Mouse (Mus musculus) forebrain, embryonic 13.5 days (tissue): Measurements from ENCODE around the gene Tbc1d8. TPM values are rescaled to one million over a fixed set of nuclear protein-coding genes. Genes with fewer than 3 reads are reported as not detected.

Source experiments
- ATAC-seq: fragments of 200-750 bp; cut with Nextera tagmentation; 2 replicates; pipeline ENCODE4 v1.8.0; 2017
- H3K27ac ChIP-seq: fragments of 300-500 bp; sonication (generic); 2 replicates; pipeline ENCODE4 v1.5.1; 2015; ENCODE audit warnings: inconsistent platforms, mild to moderate bottlenecking, moderate library complexity
- H3K27me3 ChIP-seq: fragments of 300-500 bp; sonication (generic); 2 replicates; pipeline ENCODE4 v1.6.1; 2015; ENCODE audit warnings: mild to moderate bottlenecking, inconsistent platforms
- H3K36me3 ChIP-seq: fragments of 300-500 bp; sonication (generic); 2 replicates; pipeline ENCODE4 v1.6.1; 2015; ENCODE audit warnings: mild to moderate bottlenecking, inconsistent platforms; ENCODE audit not compliant: poor library complexity, severe bottlenecking
- H3K4me1 ChIP-seq: fragments of 300-500 bp; sonication (generic); 2 replicates; pipeline ENCODE4 v1.6.1; 2015; ENCODE audit warnings: inconsistent platforms
- H3K4me2 ChIP-seq: fragments of 300-500 bp; sonication (generic); 2 replicates; pipeline ENCODE4 v1.6.1; 2015; ENCODE audit warnings: inconsistent platforms, mild to moderate bottlenecking, moderate library complexity
- H3K4me3 ChIP-seq: fragments of 300-500 bp; sonication (generic); 2 replicates; pipeline ENCODE4 v1.5.1; 2015; ENCODE audit warnings: mild to moderate bottlenecking, inconsistent platforms
- H3K9ac ChIP-seq: fragments of 300-500 bp; sonication (generic); 2 replicates; pipeline ENCODE4 v1.6.1; 2015; ENCODE audit warnings: mild to moderate bottlenecking, inconsistent platforms
- H3K9me3 ChIP-seq: fragments of 300-500 bp; sonication (generic); replicated peaks from 2 replicates; pipeline ENCODE4 v1.6.1; 2016; ENCODE audit warnings: inconsistent platforms
- WGBS: fragments of 180-500 bp; shearing (Covaris S2); methylation state at CpG from one replicate; pipeline ENCODE4 v1.1.7; 2015; 5-methylcytosine and 5-hydroxymethylcytosine counted together
- polyA plus RNA-seq: library from polyadenylated mRNA; unstranded; fragments of >200 nt; fragmentation: Nextera tagmentation; extraction: Ambion mirVana; gene quantifications from 2 replicates; pipeline ENCODE4 v1.2.1, GENCODE M21; 2015

The Tbc1d8 gene
- polyA plus RNA-seq, 1 experiment from 2014 or later = 6.9 TPM

- no peak overlapping the region for H3K4me2 ChIP-seq
- peaks cover 3% of the 10 kb centered on the region; the same call in 1 of the 2 replicates for H3K36me3 ChIP-seq
- no peak overlapping the region for H3K9ac ChIP-seq
- H3K4me1 ChIP-seq = 0 out of 2 replicates have a peak, but pooled peaks cover 2% of the 10 kb centered on the region
- H3K27ac ChIP-seq = no peak overlapping the region
- no peak for ATAC-seq
- WGBS = 86% methylated on average over 3 of the region's 3 CpGs
- no peaks in the 10 kb centered on the region for H3K9me3 ChIP-seq
- H3K4me3 ChIP-seq = no peak overlapping the region
- H3K27me3 ChIP-seq = no peaks in the 10 kb centered on the region
Observed at GRCm38 (mm10) chr1:39386456-39386855, 92.1 kb downstream of the Tbc1d8 start.

- Histone ChIP-seq H3K27ac (no peak overlapping the region), H3K36me3 (peaks cover 3% of the 10 kb centered on the region; the same call in 1 of the 2 replicates), H3K4me1 (no peaks in the 10 kb centered on the region), H3K9ac (no peak overlapping the region), H3K9me3 (no peaks in the 10 kb centered on the region), H3K4me3 (no peak overlapping the region), H3K4me2 (no peak overlapping the region), H3K27me3 (no peaks in the 10 kb centered on the region)
- 89% methylated on average over 9 of the region's 9 CpGs for WGBS
- no peak for ATAC-seq
Observed at GRCm38 (mm10) chr1:39384914-39385313, 93.6 kb downstream of the Tbc1d8 start.

GRCm38 (mm10) chr1:39381017-39381416 lies 97.5 kb downstream of the Tbc1d8 start:
- no peak overlapping the region for H3K4me3 ChIP-seq
- 94% methylated on average over 9 of the region's 9 CpGs for WGBS
- ATAC-seq = no peak
- no peaks in the 10 kb centered on the region for H3K4me1 ChIP-seq
- no peak overlapping the region for H3K9ac ChIP-seq
- H3K36me3 ChIP-seq = peaks cover 18% of the 10 kb centered on the region; the same call in 1 of the 2 replicates
- H3K9me3 ChIP-seq = no peaks in the 10 kb centered on the region
- no peaks in the 10 kb centered on the region for H3K27me3 ChIP-seq
- H3K27ac ChIP-seq = no peak overlapping the region
- no peak overlapping the region for H3K4me2 ChIP-seq

- ATAC-seq = no peak
- no peak overlapping the region for H3K27ac ChIP-seq
- no peaks in the 10 kb centered on the region for H3K9me3 ChIP-seq
- H3K36me3 ChIP-seq = peaks cover 22% of the 10 kb centered on the region
- H3K4me2 ChIP-seq = no peak overlapping the region
- WGBS = 79% methylated on average over 5 of the region's 5 CpGs
- H3K4me1 ChIP-seq = no peaks in the 10 kb centered on the region
- H3K27me3 ChIP-seq = no peaks in the 10 kb centered on the region
- no peak overlapping the region for H3K9ac ChIP-seq
- H3K4me3 ChIP-seq = no peak overlapping the region
Observed at GRCm38 (mm10) chr1:39379021-39379420, 99.5 kb downstream of the Tbc1d8 start.

GRCm38 (mm10) chr1:39378540-39378939 lies 100.0 kb downstream of the Tbc1d8 start:
- H3K9me3 ChIP-seq = no peaks in the 10 kb centered on the region
- H3K27me3 ChIP-seq = no peaks in the 10 kb centered on the region
- no peak overlapping the region for H3K9ac ChIP-seq
- no peak overlapping the region for H3K4me3 ChIP-seq
- H3K27ac ChIP-seq = no peak overlapping the region
- no peak for ATAC-seq
- H3K4me2 ChIP-seq = no peak overlapping the region
- peaks cover 26% of the 10 kb centered on the region for H3K36me3 ChIP-seq
- no peaks in the 10 kb centered on the region for H3K4me1 ChIP-seq
- WGBS = 55% methylated on average over 1 of the region's 1 CpGs

GRCm38 (mm10) chr1:39376726-39377240 lies 101.8 kb downstream of the Tbc1d8 start:
- H3K4me1 ChIP-seq = no peaks in the 10 kb centered on the region
- no peak overlapping the region for H3K27ac ChIP-seq
- no peak overlapping the region for H3K4me2 ChIP-seq
- peaks cover 43% of the 10 kb centered on the region for H3K36me3 ChIP-seq
- no peak overlapping the region for H3K4me3 ChIP-seq
- no peak overlapping the region for H3K9ac ChIP-seq
- no peaks in the 10 kb centered on the region for H3K27me3 ChIP-seq
- ATAC-seq = no peak
- H3K9me3 ChIP-seq = no peaks in the 10 kb centered on the region
- WGBS = 96% methylated on average over 9 of the region's 9 CpGs

GRCm38 (mm10) chr1:39376121-39376520 lies 102.4 kb downstream of the Tbc1d8 start:
- H3K4me1 ChIP-seq = no peaks in the 10 kb centered on the region
- no peak overlapping the region for H3K9ac ChIP-seq
- H3K9me3 ChIP-seq = no peaks in the 10 kb centered on the region
- peaks cover 50% of the 10 kb centered on the region for H3K36me3 ChIP-seq
- 91% methylated on average over 7 of the region's 7 CpGs for WGBS
- H3K4me2 ChIP-seq = no peak overlapping the region
- H3K27me3 ChIP-seq = no peaks in the 10 kb centered on the region
- no peak overlapping the region for H3K27ac ChIP-seq
- no peak overlapping the region for H3K4me3 ChIP-seq
- ATAC-seq = no peak

GRCm38 (mm10) chr1:39374231-39374809 lies 104.2 kb downstream of the Tbc1d8 start:
- Histone ChIP-seq H3K36me3 (peaks cover 68% of the 10 kb centered on the region), H3K27ac (no peak overlapping the region), H3K27me3 (no peaks in the 10 kb centered on the region), H3K4me2 (no peak overlapping the region), H3K4me3 (no peak overlapping the region), H3K9ac (no peak overlapping the region), H3K9me3 (no peaks in the 10 kb centered on the region), H3K4me1 (peaks cover 5% of the 10 kb centered on the region)
- 87% methylated on average over 5 of the region's 5 CpGs for WGBS
- peak; percentile 31; the same call in 1 of the 2 replicates for ATAC-seq

GRCm38 (mm10) chr1:39373378-39373777 lies 105.2 kb downstream of the Tbc1d8 start:
- H3K4me1 ChIP-seq = peaks cover 13% of the 10 kb centered on the region
- no peak overlapping the region for H3K27ac ChIP-seq
- ATAC-seq = no peak
- no peaks in the 10 kb centered on the region for H3K9me3 ChIP-seq
- WGBS = 60% methylated on average over 4 of the region's 4 CpGs
- H3K36me3 ChIP-seq = peaks cover 71% of the 10 kb centered on the region
- no peak overlapping the region for H3K9ac ChIP-seq
- no peak overlapping the region for H3K4me3 ChIP-seq
- H3K4me2 ChIP-seq = no peak overlapping the region
- H3K27me3 ChIP-seq = no peaks in the 10 kb centered on the region

GRCm38 (mm10) chr1:39372220-39372843 lies 106.2 kb downstream of the Tbc1d8 start:
- no peaks in the 10 kb centered on the region for H3K9me3 ChIP-seq
- H3K9ac ChIP-seq = no peak overlapping the region
- no peak overlapping the region for H3K4me3 ChIP-seq
- ATAC-seq = no peak
- no peak overlapping the region for H3K27ac ChIP-seq
- H3K27me3 ChIP-seq = no peaks in the 10 kb centered on the region
- H3K4me2 ChIP-seq = no peak overlapping the region
- WGBS = 82% methylated on average over 8 of the region's 8 CpGs
- peaks cover 70% of the 10 kb centered on the region for H3K36me3 ChIP-seq
- H3K4me1 ChIP-seq = peaks cover 13% of the 10 kb centered on the region

- Histone ChIP-seq H3K9me3 (no peaks in the 10 kb centered on the region), H3K27me3 (no peaks in the 10 kb centered on the region), H3K4me3 (no peak overlapping the region), H3K9ac (no peak overlapping the region), H3K27ac (no peak overlapping the region), H3K4me2 (no peak overlapping the region), H3K4me1 (peaks cover 20% of the 10 kb centered on the region), H3K36me3 (peaks cover 56% of the 10 kb centered on the region)
- ATAC-seq = no peak
- WGBS = 92% methylated on average over 6 of the region's 6 CpGs
Observed at GRCm38 (mm10) chr1:39370431-39370830, 108.1 kb downstream of the Tbc1d8 start.

- Histone ChIP-seq H3K9ac (peak overlapping the region; percentile 99), H3K36me3 (peaks cover 44% of the 10 kb centered on the region), H3K4me3 (peak overlapping the region; percentile 95), H3K27ac (peak overlapping the region; percentile 90), H3K9me3 (no peaks in the 10 kb centered on the region), H3K27me3 (no peaks in the 10 kb centered on the region), H3K4me2 (peak overlapping the region; percentile 86), H3K4me1 (peaks cover 20% of the 10 kb centered on the region)
- under 1% methylated on average over 34 of the region's 34 CpGs for WGBS
- ATAC-seq = peak; percentile 48
Observed at GRCm38 (mm10) chr1:39368267-39368841, 110.2 kb downstream of the Tbc1d8 start.
